Mouse (Mus musculus) G1E (cell line): ENCODE measurements around the gene Higd2a.

Source experiments
- CTCF ChIP-seq: IDR thresholded peaks from 2 replicates; pipeline ENCODE4 v1.5.1; 2012; ENCODE audit warnings: low read depth, low read length, inconsistent platforms, mixed read lengths
- TAL1 ChIP-seq: conservative IDR thresholded peaks from 2 replicates; pipeline ENCODE4 v1.6.1; 2012; ENCODE audit warnings: low read depth, low read length, inconsistent platforms, mixed read lengths

GRCm38 (mm10) chr13:54591776-54592356, 1.9 kb downstream of the Higd2a start:
- TF ChIP-seq CTCF (no peak), TAL1 (no peak)
